Mouse (Mus musculus) bone marrow, adult 2 months (tissue): Measurements from ENCODE around the gene Tmeff2.

Experiments
- CTCF ChIP-seq: fragments of 200-500 bp; IDR thresholded peaks from 2 replicates; pipeline ENCODE4 v1.5.1; 2011; ENCODE audit warnings: low read length, control low read depth; ENCODE audit not compliant: control insufficient read depth, insufficient read depth
- POLR2A ChIP-seq: fragments of 200-500 bp; IDR thresholded peaks from 2 replicates; pipeline ENCODE4 v1.6.1; 2011; ENCODE audit warnings: low read depth, mild to moderate bottlenecking, control low read depth, low read length, borderline replicate concordance; ENCODE audit not compliant: control insufficient read depth

- no peak for TF ChIP-seq CTCF
- TF ChIP-seq POLR2A = no peak
Measured at GRCm38 (mm10) chr1:50861515-50861914, 38.9 kb upstream of the Tmeff2 start.
